Mouse (Mus musculus) neural tube, embryonic 15.5 days (tissue): Measurements from ENCODE around the gene Ovol1. TPM values are rescaled to one million over a fixed set of nuclear protein-coding genes. Genes with fewer than 3 reads are reported as not detected.

Experiments
- ATAC-seq: fragments of 200-750 bp; cut with Nextera tagmentation; 2 replicates; pipeline ENCODE4 v1.8.0; 2017; ENCODE audit warnings: mild to moderate bottlenecking, moderate TSS enrichment, moderate library complexity; ENCODE audit not compliant: low FRiP score
- H3K27ac ChIP-seq: fragments of 300-500 bp; sonication (generic); replicated peaks from 2 replicates; pipeline ENCODE4 v1.5.1; 2015; ENCODE audit warnings: mild to moderate bottlenecking, inconsistent platforms
- H3K27me3 ChIP-seq: fragments of 300-500 bp; sonication (generic); replicated peaks from 2 replicates; pipeline ENCODE4 v1.6.1; 2015; ENCODE audit warnings: inconsistent platforms
- H3K36me3 ChIP-seq: fragments of 300-500 bp; sonication (generic); 2 replicates; pipeline ENCODE4 v1.6.1; 2015; ENCODE audit warnings: inconsistent platforms
- H3K4me1 ChIP-seq: fragments of 300-500 bp; sonication (generic); 2 replicates; pipeline ENCODE4 v1.6.1; 2015; ENCODE audit warnings: inconsistent platforms
- H3K4me2 ChIP-seq: fragments of 300-500 bp; sonication (generic); 2 replicates; pipeline ENCODE4 v1.6.1; 2015; ENCODE audit warnings: inconsistent platforms, mild to moderate bottlenecking, moderate library complexity
- H3K4me3 ChIP-seq: fragments of 300-500 bp; sonication (generic); replicated peaks from 2 replicates; pipeline ENCODE4 v1.5.1; 2015; ENCODE audit warnings: mild to moderate bottlenecking, inconsistent platforms
- H3K9ac ChIP-seq: fragments of 300-500 bp; sonication (generic); replicated peaks from 2 replicates; pipeline ENCODE4 v1.6.1; 2015; ENCODE audit warnings: mild to moderate bottlenecking, inconsistent platforms
- H3K9me3 ChIP-seq: fragments of 300-500 bp; sonication (generic); replicated peaks from 2 replicates; pipeline ENCODE4 v1.6.1; 2016; ENCODE audit warnings: inconsistent platforms
- WGBS: fragments of 180-500 bp; shearing (Covaris S2); methylation state at CpG from one replicate; pipeline ENCODE4 v1.1.7; 2015; ENCODE audit warnings: mixed read lengths; 5-methylcytosine and 5-hydroxymethylcytosine counted together
- polyA plus RNA-seq: library from polyadenylated mRNA; unstranded; fragments of >200 nt; fragmentation: Nextera tagmentation; extraction: Ambion mirVana; gene quantifications from 2 replicates; pipeline ENCODE4 v1.2.1, GENCODE M21; 2015

Ovol1 gene
- 0.06 and 2.0 TPM in 2 replicates for polyA plus RNA-seq

DNA sequence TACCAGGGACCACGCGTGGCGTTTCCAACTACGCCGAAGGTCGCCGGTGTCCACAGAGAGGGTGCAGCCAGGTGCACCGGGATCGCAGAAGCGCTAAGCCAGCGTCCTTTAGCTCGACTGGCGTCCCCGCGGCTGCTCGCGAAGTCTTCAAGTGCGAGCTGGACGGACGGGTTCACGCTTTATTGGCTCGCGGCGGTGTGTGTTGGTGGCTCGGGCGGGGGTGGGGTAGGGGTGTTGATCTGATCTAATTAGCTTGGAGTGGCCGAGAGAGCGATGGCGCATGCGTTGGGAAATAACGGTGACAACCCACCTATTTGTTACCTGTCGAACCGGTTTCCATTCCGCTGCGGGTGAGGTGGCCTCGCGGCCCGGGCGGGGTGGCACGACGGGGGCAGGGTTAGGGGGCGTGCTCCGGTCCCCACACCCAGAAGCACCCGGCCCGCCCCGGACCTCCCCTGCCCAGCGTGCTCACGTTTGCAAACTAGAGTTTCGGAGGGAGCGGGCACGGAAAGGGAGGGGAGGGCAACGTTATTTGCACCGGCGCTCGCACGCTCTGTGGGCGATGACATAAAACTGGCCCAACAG lies at the start of gene Ovol1:
Ovol1 (minus strand) TSS at position 190 of the 585 bp plus-strand sequence.
- Histone ChIP-seq H3K27me3 (peaks cover 96% of the 10 kb centered on the region), H3K4me2 (peak within 1 kb of the TSS; percentile 73), H3K9me3 (no peaks in the 10 kb centered on the region), H3K27ac (no peak within 1 kb of the TSS), H3K9ac (peak within 1 kb of the TSS; percentile 24), H3K36me3 (no peaks in the 10 kb centered on the region), H3K4me1 (peaks cover 18% of the 10 kb centered on the region), H3K4me3 (peak within 1 kb of the TSS; percentile 41)
- under 1% methylated on average over 57 of the region's 57 CpGs for WGBS
- no peak for ATAC-seq

DNA sequence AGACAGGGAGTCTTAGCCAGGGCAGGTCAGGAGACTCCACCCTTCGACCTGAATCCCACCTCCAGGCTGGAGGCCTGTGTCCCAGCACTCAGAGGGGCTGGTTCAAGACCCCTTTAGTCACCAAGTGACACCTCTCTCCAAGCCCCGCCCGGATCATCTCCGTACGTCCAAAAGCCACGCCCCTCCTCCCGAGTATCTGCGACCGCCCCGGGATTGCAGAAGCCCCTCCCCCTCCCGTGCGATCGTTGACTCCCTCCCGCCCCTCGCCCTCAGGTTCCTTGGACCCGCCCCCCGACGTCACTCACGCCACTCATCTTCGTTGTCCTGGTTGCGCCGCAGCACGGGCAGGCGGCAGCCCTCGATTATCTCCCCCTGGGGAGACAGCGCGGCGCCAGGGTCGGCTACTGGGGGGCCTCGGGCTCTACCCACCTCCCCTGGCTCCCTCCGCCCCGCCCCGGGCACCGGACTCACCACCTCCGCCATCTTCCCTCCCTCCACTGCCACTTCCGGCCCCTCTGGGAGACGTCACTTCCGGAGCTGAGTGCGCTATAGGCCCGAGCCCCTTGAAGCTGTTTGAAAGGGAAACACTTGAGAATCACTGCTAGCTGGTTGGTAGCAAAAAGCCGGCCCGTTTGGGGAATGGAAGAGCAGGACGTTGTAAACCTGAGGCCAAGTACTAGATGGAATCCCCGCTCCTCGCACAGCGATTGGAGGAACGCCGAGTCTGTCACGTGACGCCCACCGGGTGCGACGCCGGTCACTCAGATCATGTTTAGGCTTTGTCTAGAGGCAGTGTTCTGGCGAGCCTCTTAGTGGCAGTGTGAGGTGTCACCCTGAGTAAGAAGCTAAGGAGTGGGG lies 49.3 kb upstream of the Ovol1 start, which contains the start of gene Kat5:
Kat5 (minus strand) TSS at position 691 of the 858 bp plus-strand sequence.
- Histone ChIP-seq H3K27me3 (no peaks in the 10 kb centered on the region; the same call in 1 of the 2 replicates), H3K4me3 (peak within 1 kb of the TSS; percentile 72), H3K4me1 (peaks cover 32% of the 10 kb centered on the region), H3K9ac (peak within 1 kb of the TSS; percentile 94), H3K9me3 (no peaks in the 10 kb centered on the region), H3K27ac (peak within 1 kb of the TSS; percentile 99), H3K4me2 (peak within 1 kb of the TSS; percentile 72), H3K36me3 (peaks cover 42% of the 10 kb centered on the region)
- WGBS = under 1% methylated on average over 50 of the region's 55 CpGs
- peak; percentile 94 for ATAC-seq

DNA sequence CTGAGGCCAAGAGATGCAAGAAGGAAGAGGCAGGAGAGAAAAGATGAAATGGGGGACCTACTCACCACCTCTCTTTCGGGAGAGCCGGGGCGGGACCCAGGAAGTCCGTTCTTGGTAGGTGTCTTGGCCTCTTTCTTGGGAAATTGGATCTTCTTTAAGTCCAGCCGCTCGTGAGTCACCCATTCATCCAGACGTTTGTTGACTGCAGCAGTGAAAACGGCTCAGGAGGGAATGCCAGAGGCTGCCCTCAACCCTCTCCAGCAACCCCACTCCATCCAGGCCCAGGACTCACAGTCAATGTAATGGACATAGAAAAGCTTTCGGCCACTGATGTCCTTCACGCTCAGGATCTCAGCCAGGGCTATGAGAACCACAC lies 48.7 kb upstream of the Ovol1 start:
- peak overlapping the region; percentile 72 for H3K4me3 ChIP-seq
- no peak for ATAC-seq
- peaks cover 48% of the 10 kb centered on the region for H3K36me3 ChIP-seq
- H3K4me2 ChIP-seq = peak overlapping the region; percentile 72
- no peaks in the 10 kb centered on the region for H3K9me3 ChIP-seq
- peak overlapping the region; percentile 94 for H3K9ac ChIP-seq
- WGBS = 55% methylated on average over 10 of the region's 10 CpGs
- H3K4me1 ChIP-seq = peaks cover 36% of the 10 kb centered on the region
- peak overlapping the region; percentile 99 for H3K27ac ChIP-seq
- H3K27me3 ChIP-seq = no peaks in the 10 kb centered on the region; the same call in 1 of the 2 replicates

DNA sequence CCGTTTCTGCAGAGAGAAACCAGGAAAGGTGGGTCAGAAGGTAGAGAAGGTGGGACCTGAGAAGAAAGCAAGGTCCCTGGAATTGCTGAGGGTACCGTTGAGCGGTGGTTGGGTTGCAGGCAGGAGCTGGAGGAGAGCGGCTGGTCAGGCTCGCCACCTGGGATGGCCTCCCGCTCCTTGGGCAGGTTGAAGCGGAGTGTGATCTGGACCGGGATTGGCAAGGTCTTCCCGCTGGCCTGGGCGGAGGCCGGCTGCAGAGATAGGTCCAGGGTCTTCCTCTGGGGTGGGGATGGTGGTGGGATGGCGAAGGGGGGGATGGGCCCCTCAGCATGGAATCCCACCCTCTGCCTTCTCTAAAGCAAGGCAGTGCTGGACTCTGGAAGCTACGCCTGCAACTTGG lies 48.3 kb upstream of the Ovol1 start:
- ATAC-seq = no peak
- Histone ChIP-seq H3K9me3 (no peaks in the 10 kb centered on the region), H3K9ac (peak overlapping the region; percentile 94), H3K27ac (peak overlapping the region; percentile 99; the same call in 1 of the 2 replicates), H3K4me3 (peak overlapping the region; percentile 72), H3K27me3 (no peaks in the 10 kb centered on the region; the same call in 1 of the 2 replicates), H3K36me3 (peaks cover 52% of the 10 kb centered on the region), H3K4me2 (peak overlapping the region; percentile 72), H3K4me1 (peaks cover 40% of the 10 kb centered on the region)
- WGBS = over 99% methylated on average over 13 of the region's 13 CpGs

DNA sequence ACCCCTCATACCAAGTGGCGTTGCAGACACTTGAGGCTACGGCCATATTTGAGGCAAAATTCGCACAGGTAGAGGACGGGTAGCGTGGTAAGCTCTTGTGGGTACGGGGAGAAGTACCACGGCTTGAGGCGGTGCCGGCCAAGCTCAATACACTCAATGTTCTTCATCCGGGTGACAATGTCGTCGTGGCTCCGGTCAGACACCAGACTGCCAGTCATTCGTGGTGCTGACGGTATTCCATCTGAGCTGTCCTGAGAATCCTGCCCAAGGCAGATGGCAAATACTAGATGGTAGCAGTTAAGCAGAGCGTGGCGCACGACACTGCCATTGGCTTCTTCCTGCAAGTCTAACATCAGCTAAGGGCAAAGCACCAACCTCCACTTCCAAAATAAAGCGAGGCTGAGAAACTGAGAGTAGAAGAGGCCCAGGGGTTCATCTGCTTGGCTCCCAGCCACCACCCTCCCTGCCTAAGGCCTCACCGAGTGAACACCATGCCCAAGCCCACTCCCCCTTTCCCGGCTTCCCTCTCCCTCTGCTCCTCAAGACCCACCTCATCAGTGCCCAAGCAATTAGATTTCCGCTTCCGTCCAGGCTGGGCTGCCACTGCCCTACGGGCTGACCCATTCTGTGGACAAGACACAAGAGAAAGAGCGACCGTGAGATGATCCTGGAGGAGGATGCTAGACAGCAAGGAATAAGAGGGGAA lies 47.4 kb upstream of the Ovol1 start:
- WGBS = 95% methylated on average over 26 of the region's 26 CpGs
- no peak overlapping the region for H3K4me3 ChIP-seq

GRCm38 (mm10) chr19:5606196-5606595 lies 45.8 kb upstream of the Ovol1 start:
- Histone ChIP-seq H3K9ac (no peak overlapping the region), H3K27ac (no peak overlapping the region), H3K4me1 (peaks cover 63% of the 10 kb centered on the region), H3K4me2 (no peak overlapping the region), H3K36me3 (peaks cover 61% of the 10 kb centered on the region), H3K9me3 (no peaks in the 10 kb centered on the region), H3K27me3 (no peaks in the 10 kb centered on the region), H3K4me3 (no peak overlapping the region)
- ATAC-seq = no peak
- WGBS = 85% methylated on average over 8 of the region's 8 CpGs

More for the DNA sequence above, 47.4 kb upstream of the Ovol1 start:
- Histone ChIP-seq H3K9ac (no peak overlapping the region), H3K27me3 (no peaks in the 10 kb centered on the region), H3K4me2 (peak overlapping the region; percentile 72), H3K4me1 (peaks cover 49% of the 10 kb centered on the region), H3K36me3 (peaks cover 61% of the 10 kb centered on the region), H3K9me3 (no peaks in the 10 kb centered on the region), H3K27ac (no peak overlapping the region)
- no peak for ATAC-seq

GRCm38 (mm10) chr19:5605126-5605525 lies 44.7 kb upstream of the Ovol1 start:
- no peak overlapping the region for H3K27ac ChIP-seq
- H3K36me3 ChIP-seq = peaks cover 61% of the 10 kb centered on the region
- ATAC-seq = no peak
- no peak overlapping the region for H3K4me3 ChIP-seq
- 95% methylated on average over 7 of the region's 7 CpGs for WGBS
- peaks cover 56% of the 10 kb centered on the region for H3K4me1 ChIP-seq
- H3K9ac ChIP-seq = no peak overlapping the region
- no peaks in the 10 kb centered on the region for H3K9me3 ChIP-seq
- H3K27me3 ChIP-seq = no peaks in the 10 kb centered on the region
- H3K4me2 ChIP-seq = no peak overlapping the region

DNA sequence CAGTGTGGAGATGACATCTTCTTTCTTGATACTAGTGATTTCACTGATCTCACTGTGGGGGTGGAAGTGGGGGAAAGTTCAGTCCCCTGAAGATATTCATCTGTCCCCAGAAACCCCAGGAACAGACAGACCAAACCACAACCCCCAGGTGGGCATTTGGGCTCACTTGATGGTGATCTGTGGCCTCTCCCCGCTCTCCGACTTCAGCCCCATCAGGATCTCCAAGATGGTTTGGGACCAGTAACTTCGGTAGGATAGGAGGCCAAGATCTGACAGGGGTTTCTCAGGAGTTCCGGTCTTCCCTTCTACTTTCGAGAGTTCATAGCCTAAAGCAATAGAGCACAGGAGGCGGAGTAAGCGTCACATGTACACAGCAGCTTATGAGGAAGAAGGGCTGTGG lies 43.2 kb upstream of the Ovol1 start:
- Histone ChIP-seq H3K4me3 (no peak overlapping the region), H3K27ac (no peak overlapping the region), H3K27me3 (no peaks in the 10 kb centered on the region), H3K9ac (no peak overlapping the region), H3K4me1 (peaks cover 48% of the 10 kb centered on the region), H3K9me3 (no peaks in the 10 kb centered on the region), H3K4me2 (no peak overlapping the region), H3K36me3 (peaks cover 58% of the 10 kb centered on the region)
- no peak for ATAC-seq
- 95% methylated on average over 7 of the region's 7 CpGs for WGBS

GRCm38 (mm10) chr19:5601752-5602541 lies 41.5 kb upstream of the Ovol1 start, which contains the start of gene Rnaseh2c:
TSS of gene Rnaseh2c (plus strand) at chr19:5601873.
- Histone ChIP-seq H3K4me2 (peak within 1 kb of the TSS; percentile 88), H3K27me3 (no peaks in the 10 kb centered on the region), H3K27ac (peak within 1 kb of the TSS; percentile 82), H3K4me1 (peaks cover 40% of the 10 kb centered on the region), H3K4me3 (peak within 1 kb of the TSS; percentile 79), H3K36me3 (peaks cover 41% of the 10 kb centered on the region), H3K9me3 (no peaks in the 10 kb centered on the region), H3K9ac (peak within 1 kb of the TSS; percentile 94)
- peak; percentile 92 for ATAC-seq
- WGBS = under 1% methylated on average over 64 of the region's 64 CpGs

GRCm38 (mm10) chr19:5599224-5599623 lies 38.8 kb upstream of the Ovol1 start:
- H3K4me3 ChIP-seq = no peak overlapping the region
- 82% methylated on average over 4 of the region's 4 CpGs for WGBS
- no peak overlapping the region for H3K4me2 ChIP-seq
- H3K27ac ChIP-seq = no peak overlapping the region
- H3K4me1 ChIP-seq = peaks cover 30% of the 10 kb centered on the region
- no peaks in the 10 kb centered on the region for H3K27me3 ChIP-seq
- no peak for ATAC-seq
- H3K9ac ChIP-seq = no peak overlapping the region
- H3K36me3 ChIP-seq = peaks cover 13% of the 10 kb centered on the region
- no peaks in the 10 kb centered on the region for H3K9me3 ChIP-seq

GRCm38 (mm10) chr19:5591888-5592287 lies 31.4 kb upstream of the Ovol1 start:
- no peaks in the 10 kb centered on the region for H3K9me3 ChIP-seq
- no peaks in the 10 kb centered on the region for H3K27me3 ChIP-seq
- no peak overlapping the region for H3K4me2 ChIP-seq
- H3K4me1 ChIP-seq = no peaks in the 10 kb centered on the region
- H3K36me3 ChIP-seq = no peaks in the 10 kb centered on the region
- 91% methylated on average over 6 of the region's 6 CpGs for WGBS
- no peak overlapping the region for H3K27ac ChIP-seq
- no peak for ATAC-seq
- H3K4me3 ChIP-seq = no peak overlapping the region
- H3K9ac ChIP-seq = no peak overlapping the region
